Mouse (Mus musculus): ENCODE results near the gene Cacna1c. TPM values are rescaled to one million over a fixed set of nuclear protein-coding genes. Genes with fewer than 3 reads are reported as not detected.

Gene Cacna1c
- polyA plus RNA-seq, 1 experiment, result not detected

GRCm38 (mm10) chr6:118864696-118865620 is 331.3 kb downstream of the Cacna1c start:
- Histone ChIP-seq H3K79me2 (ENCODE audit: control insufficient read depth, insufficient read depth) (no peaks in the 10 kb centered on the region), H3K27me3 (ENCODE audit: control insufficient read depth, insufficient read depth, insufficient read length) (peaks cover 8% of the 10 kb centered on the region), H3K4me3 (no peak overlapping the region), H3K36me3 (ENCODE audit: control insufficient read depth, insufficient read depth) (no peaks in the 10 kb centered on the region), H3K4me2 (ENCODE audit: low read depth) (no peak overlapping the region), H3ac (ENCODE audit: control insufficient read depth, insufficient read length) (no peak overlapping the region)
- TF ChIP-seq E2F4 (IDR thresholded peaks at IDR 0.05; ENCODE audit: insufficient read depth), result no peak
- TF ChIP-seq USF1 (IDR thresholded peaks at IDR 0.05; ENCODE audit: low read depth), result no peak
- no peak for TF ChIP-seq TCF12 (IDR thresholded peaks at IDR 0.05; ENCODE audit: insufficient read depth, poor library complexity, severe bottlenecking)
- TF ChIP-seq REST (IDR thresholded peaks at IDR 0.05; ENCODE audit: insufficient read depth, insufficient read length), result no peak
- TF ChIP-seq MAX (IDR thresholded peaks at IDR 0.05; ENCODE audit: low read depth), result no peak
- no peak for TF ChIP-seq CEBPB (IDR thresholded peaks at IDR 0.05; ENCODE audit: insufficient read depth, poor library complexity, severe bottlenecking)
- no peak for TF ChIP-seq TCF3 (IDR thresholded peaks at IDR 0.05; ENCODE audit: insufficient read length, low read depth)

- peaks cover 8% of the 10 kb centered on the region for H3K27me3 ChIP-seq (ENCODE audit: control insufficient read depth, insufficient read depth, insufficient read length)
- H3K4me3 ChIP-seq, result no peak overlapping the region
- no peaks in the 10 kb centered on the region for H3K36me3 ChIP-seq (ENCODE audit: control insufficient read depth, insufficient read depth)
- H3K79me2 ChIP-seq (ENCODE audit: control insufficient read depth, insufficient read depth), result no peaks in the 10 kb centered on the region
- H3ac ChIP-seq (ENCODE audit: control insufficient read depth, insufficient read length), result no peak overlapping the region
- TF ChIP-seq POLR2AphosphoS2 (IDR thresholded peaks at IDR 0.05; ENCODE audit: insufficient read length, low read depth), result no peak
- TF ChIP-seq REST (IDR thresholded peaks at IDR 0.05; ENCODE audit: insufficient read depth, insufficient read length), result no peak
- TF ChIP-seq TCF3 (IDR thresholded peaks at IDR 0.05; ENCODE audit: insufficient read length, low read depth), result no peak
- TF ChIP-seq TCF12 (IDR thresholded peaks at IDR 0.05; ENCODE audit: insufficient read depth, poor library complexity, severe bottlenecking), result no peak
- TF ChIP-seq SRF (IDR thresholded peaks at IDR 0.05; ENCODE audit: control insufficient read depth, insufficient read length, low read depth), result no peak
- TF ChIP-seq USF1 (IDR thresholded peaks at IDR 0.05; ENCODE audit: low read depth), result no peak
- no peak for TF ChIP-seq CEBPB (IDR thresholded peaks at IDR 0.05; ENCODE audit: insufficient read depth, poor library complexity, severe bottlenecking)
- no peak for TF ChIP-seq MYOD1 (IDR thresholded peaks at IDR 0.05; ENCODE audit: control insufficient read depth in 1 of 3, insufficient read length in 2 of 3, low read depth in 2 of 3)
- TF ChIP-seq E2F4 (IDR thresholded peaks at IDR 0.05; ENCODE audit: insufficient read depth), result no peak
- no peak for TF ChIP-seq MAX (IDR thresholded peaks at IDR 0.05; ENCODE audit: low read depth)
- TF ChIP-seq MYOG (IDR thresholded peaks at IDR 0.05; ENCODE audit: control insufficient read depth in 1 of 3, insufficient read depth in 1 of 3, insufficient read length in 2 of 3, low read depth in 2 of 3), result no peak
- TF ChIP-seq POLR2A (IDR thresholded peaks at IDR 0.05; ENCODE audit: insufficient read length, low read depth), result no peak
- H3K4me2 ChIP-seq (ENCODE audit: low read depth), result no peak overlapping the region
Measured at GRCm38 (mm10) chr6:118862727-118863126, 333.5 kb downstream of the Cacna1c start.

- H3ac ChIP-seq (ENCODE audit: control insufficient read depth, insufficient read length), result no peak overlapping the region
- no peaks in the 10 kb centered on the region for H3K79me2 ChIP-seq (ENCODE audit: control insufficient read depth, insufficient read depth)
- H3K36me3 ChIP-seq (ENCODE audit: control insufficient read depth, insufficient read depth), result no peaks in the 10 kb centered on the region
- H3K4me3 ChIP-seq, result no peak overlapping the region
- peaks cover 4% of the 10 kb centered on the region for H3K27me3 ChIP-seq (ENCODE audit: control insufficient read depth, insufficient read depth, insufficient read length)
- no peak overlapping the region for H3K4me2 ChIP-seq (ENCODE audit: low read depth)
- TF ChIP-seq TCF12 (IDR thresholded peaks at IDR 0.05; ENCODE audit: insufficient read depth, poor library complexity, severe bottlenecking) (no peak), CEBPB (IDR thresholded peaks at IDR 0.05; ENCODE audit: insufficient read depth, poor library complexity, severe bottlenecking) (no peak), USF1 (IDR thresholded peaks at IDR 0.05; ENCODE audit: low read depth) (no peak), MAX (IDR thresholded peaks at IDR 0.05; ENCODE audit: low read depth) (no peak), POLR2AphosphoS2 (IDR thresholded peaks at IDR 0.05; ENCODE audit: insufficient read length, low read depth) (no peak), MYOD1 (IDR thresholded peaks at IDR 0.05; ENCODE audit: control insufficient read depth in 1 of 3, insufficient read length in 2 of 3, low read depth in 2 of 3) (no peak), POLR2A (IDR thresholded peaks at IDR 0.05; ENCODE audit: insufficient read length, low read depth) (no peak), REST (IDR thresholded peaks at IDR 0.05; ENCODE audit: insufficient read depth, insufficient read length) (no peak), MYOG (IDR thresholded peaks at IDR 0.05; ENCODE audit: control insufficient read depth in 1 of 3, insufficient read depth in 1 of 3, insufficient read length in 2 of 3, low read depth in 2 of 3) (no peak), E2F4 (IDR thresholded peaks at IDR 0.05; ENCODE audit: insufficient read depth) (no peak), SRF (IDR thresholded peaks at IDR 0.05; ENCODE audit: control insufficient read depth, insufficient read length, low read depth) (no peak), TCF3 (IDR thresholded peaks at IDR 0.05; ENCODE audit: insufficient read length, low read depth) (no peak)
Measured at GRCm38 (mm10) chr6:118862091-118862490, 334.1 kb downstream of the Cacna1c start.

- Histone ChIP-seq H3ac (ENCODE audit: control insufficient read depth, insufficient read length) (no peak overlapping the region), H3K79me2 (ENCODE audit: control insufficient read depth, insufficient read depth) (no peaks in the 10 kb centered on the region), H3K4me3 (no peak overlapping the region), H3K36me3 (ENCODE audit: control insufficient read depth, insufficient read depth) (no peaks in the 10 kb centered on the region), H3K4me2 (ENCODE audit: low read depth) (no peak overlapping the region), H3K27me3 (ENCODE audit: control insufficient read depth, insufficient read depth, insufficient read length) (peaks cover 4% of the 10 kb centered on the region)
- TF ChIP-seq POLR2AphosphoS2 (IDR thresholded peaks at IDR 0.05; ENCODE audit: insufficient read length, low read depth) (no peak), CEBPB (IDR thresholded peaks at IDR 0.05; ENCODE audit: insufficient read depth, poor library complexity, severe bottlenecking) (no peak), SRF (IDR thresholded peaks at IDR 0.05; ENCODE audit: control insufficient read depth, insufficient read length, low read depth) (no peak), MYOD1 (IDR thresholded peaks at IDR 0.05; ENCODE audit: control insufficient read depth in 1 of 3, insufficient read length in 2 of 3, low read depth in 2 of 3) (no peak), MAX (IDR thresholded peaks at IDR 0.05; ENCODE audit: low read depth) (no peak), TCF3 (IDR thresholded peaks at IDR 0.05; ENCODE audit: insufficient read length, low read depth) (no peak), E2F4 (IDR thresholded peaks at IDR 0.05; ENCODE audit: insufficient read depth) (no peak), MYOG (IDR thresholded peaks at IDR 0.05; ENCODE audit: control insufficient read depth in 1 of 3, insufficient read depth in 1 of 3, insufficient read length in 2 of 3, low read depth in 2 of 3) (no peak), POLR2A (IDR thresholded peaks at IDR 0.05; ENCODE audit: insufficient read length, low read depth) (no peak), REST (IDR thresholded peaks at IDR 0.05; ENCODE audit: insufficient read depth, insufficient read length) (no peak), USF1 (IDR thresholded peaks at IDR 0.05; ENCODE audit: low read depth) (no peak), TCF12 (IDR thresholded peaks at IDR 0.05; ENCODE audit: insufficient read depth, poor library complexity, severe bottlenecking) (no peak)
Measured at GRCm38 (mm10) chr6:118858431-118858830, 337.8 kb downstream of the Cacna1c start.

All from myocyte (in vitro differentiated cells).